Mouse (Mus musculus) ES-Bruce4 (cell line): ENCODE results near the gene Ropn1.

Source experiments
- CTCF ChIP-seq: IDR thresholded peaks from one replicate; pipeline ENCODE4 v1.8.1; 2011; ENCODE audit warnings: low read depth, low read length
- EP300 ChIP-seq: IDR thresholded peaks from 2 replicates; pipeline ENCODE4 v1.6.1; 2011; ENCODE audit warnings: low read depth, low read length; ENCODE audit not compliant: insufficient read depth
- POLR2A ChIP-seq: IDR thresholded peaks from one replicate; pipeline ENCODE4 v1.8.1; 2011; ENCODE audit warnings: low read length; ENCODE audit not compliant: insufficient read depth

DNA sequence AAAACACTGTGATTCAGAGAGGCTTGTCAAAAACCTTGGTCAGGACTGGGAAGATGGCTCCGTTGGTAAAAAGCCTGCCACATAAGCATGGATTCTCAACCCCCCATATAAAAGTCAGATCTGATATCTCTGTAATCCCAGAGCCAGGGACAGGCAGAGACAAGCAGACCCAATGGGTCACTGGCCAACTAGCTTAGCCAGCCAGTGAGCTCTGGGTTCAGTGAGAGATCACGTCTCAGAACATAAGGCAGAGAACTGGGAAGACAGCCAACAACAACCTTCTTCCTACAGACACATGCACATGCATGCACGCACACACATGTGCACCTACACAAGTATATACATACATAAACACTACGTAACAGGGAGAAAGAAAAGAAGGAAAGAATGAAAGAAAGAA lies 46.6 kb upstream of the Ropn1 start:
- TF ChIP-seq CTCF = no peak
- TF ChIP-seq POLR2A = no peak
- no peak for TF ChIP-seq EP300
